Mouse (Mus musculus): ENCODE results near the gene Gucy2d. TPM values are rescaled to one million over a fixed set of nuclear protein-coding genes. Genes with fewer than 3 reads are reported as not detected.

The Gucy2d gene
- polyA plus RNA-seq, 1 experiment from 2014 or later = not detected

DNA sequence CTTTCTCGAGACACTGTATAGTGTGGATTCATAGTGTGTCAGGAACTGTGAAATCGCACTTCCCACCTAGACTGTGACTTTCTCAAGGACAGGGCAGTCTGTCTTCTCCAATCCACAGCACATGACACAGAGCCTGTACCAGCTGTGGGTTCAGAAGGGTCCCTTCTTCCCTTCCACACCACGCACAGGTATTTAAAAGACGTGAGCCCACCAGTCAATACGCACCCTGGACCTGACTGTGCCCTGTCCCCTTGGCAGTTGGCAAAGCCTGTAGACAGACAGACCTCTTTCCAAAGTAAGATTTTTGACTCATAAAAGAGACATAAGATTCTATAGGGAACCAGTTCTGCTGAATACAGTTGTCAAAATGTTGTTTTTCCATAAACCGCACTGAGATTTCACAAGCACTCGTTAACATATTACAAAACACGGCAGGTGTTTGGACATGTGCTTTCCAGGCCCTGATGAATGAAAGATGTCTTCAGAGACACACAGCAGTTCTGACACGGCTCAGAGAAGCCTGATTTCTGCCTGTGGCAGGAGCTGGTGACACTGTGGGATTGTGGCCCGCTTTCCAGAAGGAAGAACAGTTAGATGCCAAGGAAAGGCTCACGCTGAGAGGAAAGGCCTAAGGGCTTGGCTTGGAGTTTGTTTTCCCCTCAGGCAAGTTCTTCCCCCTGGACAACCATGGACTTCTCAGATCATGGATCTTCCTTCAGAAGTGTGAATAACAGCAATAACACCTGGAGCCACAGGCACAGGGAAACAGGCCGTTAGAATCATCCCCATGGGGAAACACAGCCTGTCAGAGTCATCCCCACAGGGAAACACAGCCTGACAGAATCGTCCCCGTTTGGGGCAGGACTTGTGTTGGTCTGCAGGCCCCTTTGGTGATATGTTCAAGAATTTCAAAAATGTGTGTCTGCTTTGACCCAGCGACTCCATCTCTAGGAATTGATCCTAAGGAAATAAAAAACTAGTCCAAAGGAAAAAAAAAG, 71.0 kb downstream of the Gucy2d start:
- Histone ChIP-seq H3K27ac (ENCODE audit: low read depth, low read length) (no peak overlapping the region), H3K9ac (ENCODE audit: low read length) (no peak overlapping the region), H3K4me2 (ENCODE audit: low read depth) (no peak overlapping the region), H3K36me3 (ENCODE audit: control insufficient read depth, insufficient read depth, low read length) (no peaks in the 10 kb centered on the region), H3K4me1 (ENCODE audit: control insufficient read depth, insufficient read depth, low read length) (no peaks in the 10 kb centered on the region), H3K4me3 (ENCODE audit: low read depth, low read length) (no peak overlapping the region), H3K27me3 (ENCODE audit: control insufficient read depth, insufficient read depth, low read length) (no peaks in the 10 kb centered on the region), H3K9me3 (ENCODE audit: control insufficient read depth, low read length) (no peaks in the 10 kb centered on the region)
- WGBS = 75% methylated on average over 15 of the region's 15 CpGs
- no peak for ATAC-seq (ENCODE audit: insufficient read depth, low FRiP score, low TSS enrichment)
- DNase-seq (ENCODE audit: low spot score) = no peak

GRCm38 (mm10) chr7:98513251-98513650, 73.0 kb downstream of the Gucy2d start:
- no peaks in the 10 kb centered on the region for H3K27me3 ChIP-seq (ENCODE audit: control insufficient read depth, insufficient read depth, low read length)
- no peaks in the 10 kb centered on the region for H3K4me1 ChIP-seq (ENCODE audit: control insufficient read depth, insufficient read depth, low read length)
- WGBS = 66% methylated on average over 3 of the region's 3 CpGs

GRCm38 (mm10) chr7:98522576-98522975, 82.4 kb downstream of the Gucy2d start:
- Histone ChIP-seq H3K4me2 (ENCODE audit: low read depth) (no peak overlapping the region), H3K9ac (ENCODE audit: low read length) (no peak overlapping the region), H3K27ac (ENCODE audit: low read depth, low read length) (no peak overlapping the region), H3K4me1 (ENCODE audit: control insufficient read depth, insufficient read depth, low read length) (0 out of 2 replicates have a peak, but pooled peaks cover 3% of the 10 kb centered on the region), H3K27me3 (ENCODE audit: control insufficient read depth, insufficient read depth, low read length) (no peaks in the 10 kb centered on the region), H3K36me3 (ENCODE audit: control insufficient read depth, insufficient read depth, low read length) (no peaks in the 10 kb centered on the region), H3K9me3 (ENCODE audit: control insufficient read depth, low read length) (no peaks in the 10 kb centered on the region), H3K4me3 (ENCODE audit: low read depth, low read length) (no peak overlapping the region)
- no peak for DNase-seq (ENCODE audit: low spot score)
- ATAC-seq (ENCODE audit: insufficient read depth, low FRiP score, low TSS enrichment) = no peak
- WGBS = 90% methylated on average over 5 of the region's 5 CpGs

More at GRCm38 (mm10) chr7:98513251-98513650, 73.0 kb downstream of the Gucy2d start:
- no peak overlapping the region for H3K27ac ChIP-seq (ENCODE audit: low read depth, low read length)
- no peak overlapping the region for H3K4me2 ChIP-seq (ENCODE audit: low read depth)
- no peak overlapping the region for H3K4me3 ChIP-seq (ENCODE audit: low read depth, low read length)
- no peak overlapping the region for H3K9ac ChIP-seq (ENCODE audit: low read length)
- H3K9me3 ChIP-seq (ENCODE audit: control insufficient read depth, low read length) = no peaks in the 10 kb centered on the region
- ATAC-seq (ENCODE audit: insufficient read depth, low FRiP score, low TSS enrichment) (no peak), DNase-seq (ENCODE audit: low spot score) (no peak)
- no peaks in the 10 kb centered on the region for H3K36me3 ChIP-seq (ENCODE audit: control insufficient read depth, insufficient read depth, low read length)

DNA sequence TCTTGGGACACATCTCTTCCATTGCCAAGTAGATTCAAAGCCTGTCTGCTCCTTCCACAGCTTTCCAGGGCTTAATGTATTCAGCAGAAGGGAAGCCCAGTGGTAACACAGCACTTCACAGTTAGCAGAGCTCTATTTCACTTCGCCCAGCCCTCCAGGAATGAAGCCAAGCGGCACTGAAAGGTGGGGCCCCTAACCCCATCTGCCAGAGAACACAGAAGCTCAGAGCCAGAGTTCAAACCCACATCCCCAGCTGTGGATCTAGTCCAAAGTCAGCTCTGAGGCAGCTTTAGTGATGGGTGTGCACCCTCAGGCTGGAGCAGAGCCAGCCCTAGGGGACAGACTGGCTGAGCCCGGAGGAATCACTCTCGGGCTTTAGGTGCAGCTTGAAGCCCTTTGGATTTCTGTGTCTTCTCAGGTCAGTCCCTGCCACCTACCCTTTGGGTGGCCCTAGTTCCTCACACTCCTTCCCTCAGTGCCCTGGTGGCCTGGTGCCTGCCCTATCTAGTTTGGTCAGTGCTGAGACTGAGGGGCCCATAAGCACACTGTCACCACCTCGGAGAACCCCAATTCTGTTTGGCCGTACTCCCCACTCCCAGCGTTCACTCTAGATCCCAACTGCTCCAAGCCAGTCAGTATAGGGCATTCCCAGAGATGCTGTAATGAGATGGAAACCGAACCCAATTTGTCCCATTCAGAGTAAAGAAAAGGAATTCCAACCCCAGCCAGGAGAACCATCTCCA, 83.0 kb downstream of the Gucy2d start:
- ATAC-seq (ENCODE audit: insufficient read depth, low FRiP score, low TSS enrichment) (no peak; the same call in 1 of the 2 replicates), DNase-seq (ENCODE audit: low spot score) (no peak)
- 79% methylated on average over 8 of the region's 8 CpGs for WGBS
- no peak overlapping the region for H3K9ac ChIP-seq (ENCODE audit: low read length)
- no peak overlapping the region for H3K4me3 ChIP-seq (ENCODE audit: low read depth, low read length)
- H3K27me3 ChIP-seq (ENCODE audit: control insufficient read depth, insufficient read depth, low read length) = no peaks in the 10 kb centered on the region
- no peaks in the 10 kb centered on the region for H3K36me3 ChIP-seq (ENCODE audit: control insufficient read depth, insufficient read depth, low read length)
- H3K27ac ChIP-seq (ENCODE audit: low read depth, low read length) = no peak overlapping the region
- no peak overlapping the region for H3K4me2 ChIP-seq (ENCODE audit: low read depth)
- H3K4me1 ChIP-seq (ENCODE audit: control insufficient read depth, insufficient read depth, low read length) = 0 out of 2 replicates have a peak, but pooled peaks cover 3% of the 10 kb centered on the region
- H3K9me3 ChIP-seq (ENCODE audit: control insufficient read depth, low read length) = no peaks in the 10 kb centered on the region

- Histone ChIP-seq H3K27ac (ENCODE audit: low read depth, low read length) (no peak overlapping the region), H3K4me2 (ENCODE audit: low read depth) (no peak overlapping the region), H3K4me1 (ENCODE audit: control insufficient read depth, insufficient read depth, low read length) (0 out of 2 replicates have a peak, but pooled peaks cover 3% of the 10 kb centered on the region), H3K9me3 (ENCODE audit: control insufficient read depth, low read length) (no peaks in the 10 kb centered on the region), H3K9ac (ENCODE audit: low read length) (no peak overlapping the region), H3K36me3 (ENCODE audit: control insufficient read depth, insufficient read depth, low read length) (no peaks in the 10 kb centered on the region), H3K4me3 (ENCODE audit: low read depth, low read length) (no peak overlapping the region), H3K27me3 (ENCODE audit: control insufficient read depth, insufficient read depth, low read length) (no peaks in the 10 kb centered on the region)
- ATAC-seq (ENCODE audit: insufficient read depth, low FRiP score, low TSS enrichment) (no peak), DNase-seq (ENCODE audit: low spot score) (peak; percentile 35)
- WGBS = 2% methylated on average over 7 of the region's 7 CpGs
Measured at GRCm38 (mm10) chr7:98523813-98524361, 83.7 kb downstream of the Gucy2d start.

DNA sequence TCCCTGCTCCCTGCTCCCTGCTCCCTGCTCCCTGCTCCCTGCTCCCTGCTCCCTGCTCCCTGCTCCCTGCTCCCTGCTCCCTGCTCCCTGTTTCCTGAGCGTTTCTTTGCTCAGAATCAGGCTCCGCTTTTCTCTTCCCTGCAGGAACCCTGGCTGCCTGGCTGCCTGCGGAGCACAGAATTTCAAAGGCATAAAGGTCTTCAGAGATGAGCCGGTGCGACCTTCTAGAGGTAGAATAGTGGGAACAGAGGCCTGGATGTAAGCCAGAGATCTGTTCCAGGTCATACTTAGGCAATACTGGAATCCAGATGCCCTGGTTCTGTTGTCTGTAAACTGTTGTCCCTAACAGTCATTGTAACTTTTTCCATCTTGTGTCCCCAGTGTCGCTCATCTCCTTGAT, 84.2 kb downstream of the Gucy2d start:
- H3K36me3 ChIP-seq (ENCODE audit: control insufficient read depth, insufficient read depth, low read length) = no peaks in the 10 kb centered on the region
- WGBS = 24% methylated on average over 6 of the region's 6 CpGs
- no peak overlapping the region for H3K27ac ChIP-seq (ENCODE audit: low read depth, low read length)
- no peaks in the 10 kb centered on the region for H3K27me3 ChIP-seq (ENCODE audit: control insufficient read depth, insufficient read depth, low read length)
- no peaks in the 10 kb centered on the region for H3K9me3 ChIP-seq (ENCODE audit: control insufficient read depth, low read length)
- H3K4me2 ChIP-seq (ENCODE audit: low read depth) = no peak overlapping the region
- no peak for ATAC-seq (ENCODE audit: insufficient read depth, low FRiP score, low TSS enrichment)
- no peak for DNase-seq (ENCODE audit: low spot score)
- no peak overlapping the region for H3K9ac ChIP-seq (ENCODE audit: low read length)
- H3K4me1 ChIP-seq (ENCODE audit: control insufficient read depth, insufficient read depth, low read length) = 0 out of 2 replicates have a peak, but pooled peaks cover 3% of the 10 kb centered on the region
- no peak overlapping the region for H3K4me3 ChIP-seq (ENCODE audit: low read depth, low read length)

- H3K27ac ChIP-seq (ENCODE audit: low read depth, low read length) = no peak overlapping the region
- no peak for ATAC-seq (ENCODE audit: insufficient read depth, low FRiP score, low TSS enrichment)
- no peaks in the 10 kb centered on the region for H3K27me3 ChIP-seq (ENCODE audit: control insufficient read depth, insufficient read depth, low read length)
- no peaks in the 10 kb centered on the region for H3K36me3 ChIP-seq (ENCODE audit: control insufficient read depth, insufficient read depth, low read length)
- H3K4me2 ChIP-seq (ENCODE audit: low read depth) = no peak overlapping the region
- no peak for DNase-seq (ENCODE audit: low spot score)
- 0 out of 2 replicates have a peak, but pooled peaks cover 3% of the 10 kb centered on the region for H3K4me1 ChIP-seq (ENCODE audit: control insufficient read depth, insufficient read depth, low read length)
- H3K4me3 ChIP-seq (ENCODE audit: low read depth, low read length) = no peak overlapping the region
- WGBS = 83% methylated on average over 6 of the region's 6 CpGs
- H3K9me3 ChIP-seq (ENCODE audit: control insufficient read depth, low read length) = no peaks in the 10 kb centered on the region
- no peak overlapping the region for H3K9ac ChIP-seq (ENCODE audit: low read length)
Measured at GRCm38 (mm10) chr7:98524869-98525699, 84.9 kb downstream of the Gucy2d start.

Measured in neural tube, embryonic 11.5 days (tissue).